Mouse (Mus musculus) forebrain, embryonic 11.5 days (tissue): Measurements from ENCODE around the gene Cd209g. TPM values are rescaled to one million over a fixed set of nuclear protein-coding genes. Genes with fewer than 3 reads are reported as not detected.
"Not testable (repeated sequence)": the region's sequence is repeated elsewhere in the genome, so short reads cannot be mapped to it uniquely, and the experiment has no call there.

Experiments used
- ATAC-seq: fragments of 200-750 bp; cut with Nextera tagmentation; replicated peaks from 2 replicates; pipeline ENCODE4 v1.8.0; 2017; ENCODE audit warnings: moderate TSS enrichment; ENCODE audit not compliant: low FRiP score
- DNase-seq: peaks from one replicate; pipeline ENCODE4 v3.0.0-alpha.2; 2017; ENCODE audit warnings: low spot score
- H3K27ac ChIP-seq: fragments of 300-500 bp; sonication (generic); 2 replicates; pipeline ENCODE4 v1.5.1; 2014; ENCODE audit warnings: low read depth, low read length
- H3K27me3 ChIP-seq: fragments of 300-500 bp; sonication (generic); 2 replicates; pipeline ENCODE4 v1.6.1; 2014; ENCODE audit warnings: mild to moderate bottlenecking, low read length, mixed read lengths; ENCODE audit not compliant: control insufficient read depth, insufficient read depth
- H3K36me3 ChIP-seq: fragments of 300-500 bp; sonication (generic); 2 replicates; pipeline ENCODE4 v1.6.1; 2014; ENCODE audit warnings: mild to moderate bottlenecking, low read length, moderate library complexity, mixed read lengths; ENCODE audit not compliant: control insufficient read depth, insufficient read depth
- H3K4me1 ChIP-seq: fragments of 300-500 bp; sonication (generic); replicated peaks from 2 replicates; pipeline ENCODE4 v1.6.1; 2014; ENCODE audit warnings: low read length, mixed read lengths; ENCODE audit not compliant: control insufficient read depth, insufficient read depth
- H3K4me2 ChIP-seq: fragments of 300-500 bp; sonication (generic); 2 replicates; pipeline ENCODE4 v1.6.1; 2014; ENCODE audit warnings: low read depth, mild to moderate bottlenecking, low read length, moderate library complexity, mixed read lengths; ENCODE audit not compliant: severe bottlenecking
- H3K4me3 ChIP-seq: fragments of 300-500 bp; sonication (generic); 2 replicates; pipeline ENCODE4 v1.5.1; 2014; ENCODE audit warnings: low read depth, low read length
- H3K9ac ChIP-seq: fragments of 300-500 bp; sonication (generic); 2 replicates; pipeline ENCODE4 v1.6.1; 2014; ENCODE audit warnings: low read length
- H3K9me3 ChIP-seq: fragments of 300-500 bp; sonication (generic); 2 replicates; pipeline ENCODE4 v1.6.1; 2016; ENCODE audit warnings: low read length, mixed read lengths; ENCODE audit not compliant: control insufficient read depth
- WGBS: fragments of 180-500 bp; shearing (Covaris S2); extraction: QIAGEN DNeasy Blood & Tissue Kit; methylation state at CpG from one replicate; pipeline ENCODE4 v1.1.7; 2014; 5-methylcytosine and 5-hydroxymethylcytosine counted together
- polyA plus RNA-seq: library from polyadenylated mRNA; unstranded; fragments of >200 nt; fragmentation: Nextera tagmentation; extraction: Ambion mirVana; gene quantifications from 2 replicates; pipeline ENCODE4 v1.2.1, GENCODE M21; 2014

Gene Cd209g
- not detected in 2 replicates for polyA plus RNA-seq

GRCm38 (mm10) chr8:4133798-4134197 lies at the start of gene Cd209g:
TSS of gene Cd209g (plus strand) at chr8:4134098.
- Histone ChIP-seq H3K27ac (no peak within 1 kb of the TSS), H3K27me3 (no peaks in the 10 kb centered on the region), H3K9me3 (no peaks in the 10 kb centered on the region), H3K4me1 (no peaks in the 10 kb centered on the region), H3K36me3 (no peaks in the 10 kb centered on the region), H3K4me2 (no peak within 1 kb of the TSS), H3K4me3 (no peak within 1 kb of the TSS), H3K9ac (no peak within 1 kb of the TSS)
- ATAC-seq (no peak), DNase-seq (no peak)
- WGBS, result 90% methylated on average over 10 of the region's 10 CpGs

- H3K9me3 ChIP-seq, H3K36me3 ChIP-seq, H3K4me3 ChIP-seq, H3K27ac ChIP-seq, H3K27me3 ChIP-seq, H3K9ac ChIP-seq, H3K4me2 ChIP-seq, DNase-seq, H3K4me1 ChIP-seq: not testable (repeated sequence)
- 45% methylated on average over 33 of the region's 33 CpGs for WGBS
- peak; percentile 71 for ATAC-seq
Measured at GRCm38 (mm10) chr8:4087180-4087722, 46.6 kb upstream of the Cd209g start.

- not testable (repeated sequence) for H3K9ac ChIP-seq, H3K4me3 ChIP-seq, H3K4me1 ChIP-seq, H3K27ac ChIP-seq, DNase-seq, H3K4me2 ChIP-seq, H3K9me3 ChIP-seq, H3K36me3 ChIP-seq, ATAC-seq, H3K27me3 ChIP-seq
- WGBS, result 89% methylated on average over 3 of the region's 3 CpGs
Measured at GRCm38 (mm10) chr8:4088514-4088913, 45.4 kb upstream of the Cd209g start.

GRCm38 (mm10) chr8:4105735-4106134 lies 28.2 kb upstream of the Cd209g start, which contains the start of gene Cd209f:
TSS of gene Cd209f (minus strand) at chr8:4105835.
- H3K36me3 ChIP-seq, H3K9me3 ChIP-seq, DNase-seq, H3K27me3 ChIP-seq, ATAC-seq, H3K4me2 ChIP-seq, H3K27ac ChIP-seq, H3K4me1 ChIP-seq, H3K4me3 ChIP-seq, H3K9ac ChIP-seq: not testable (repeated sequence)
- 64% methylated on average over 2 of the region's 2 CpGs for WGBS

GRCm38 (mm10) chr8:4139660-4140646 lies 6.1 kb downstream of the Cd209g start:
- Histone ChIP-seq H3K27me3 (no peaks in the 10 kb centered on the region), H3K4me1 (no peaks in the 10 kb centered on the region), H3K9me3 (no peaks in the 10 kb centered on the region), H3K9ac (no peak overlapping the region), H3K4me3 (no peak overlapping the region), H3K4me2 (no peak overlapping the region), H3K27ac (no peak overlapping the region), H3K36me3 (no peaks in the 10 kb centered on the region)
- DNase-seq (peak; percentile 85), ATAC-seq (peak; percentile 77)
- WGBS, result 12% methylated on average over 12 of the region's 12 CpGs

GRCm38 (mm10) chr8:4141721-4142120 lies 7.8 kb downstream of the Cd209g start:
- Histone ChIP-seq H3K4me1 (no peaks in the 10 kb centered on the region), H3K36me3 (no peaks in the 10 kb centered on the region), H3K27ac (no peak overlapping the region), H3K4me2 (no peak overlapping the region), H3K27me3 (no peaks in the 10 kb centered on the region), H3K9me3 (no peaks in the 10 kb centered on the region), H3K9ac (no peak overlapping the region), H3K4me3 (no peak overlapping the region)
- DNase-seq (no peak), ATAC-seq (no peak)
- 59% methylated on average over 3 of the region's 3 CpGs for WGBS

- Histone ChIP-seq H3K27me3 (no peaks in the 10 kb centered on the region), H3K4me1 (no peaks in the 10 kb centered on the region), H3K9ac (no peak overlapping the region), H3K27ac (no peak overlapping the region), H3K9me3 (no peaks in the 10 kb centered on the region; the same call in 1 of the 2 replicates), H3K36me3 (no peaks in the 10 kb centered on the region), H3K4me3 (no peak overlapping the region), H3K4me2 (no peak overlapping the region)
- WGBS, result 14% methylated on average over 1 of the region's 1 CpGs
- no peak for ATAC-seq
- no peak for DNase-seq
Measured at GRCm38 (mm10) chr8:4147272-4147671, 13.4 kb downstream of the Cd209g start.

GRCm38 (mm10) chr8:4154878-4155277 lies 21.0 kb downstream of the Cd209g start:
- Histone ChIP-seq H3K9ac (no peak overlapping the region), H3K4me1 (no peaks in the 10 kb centered on the region), H3K4me3 (no peak overlapping the region), H3K27ac (no peak overlapping the region), H3K36me3 (no peaks in the 10 kb centered on the region), H3K9me3 (no peaks in the 10 kb centered on the region; the same call in 1 of the 2 replicates), H3K4me2 (no peak overlapping the region), H3K27me3 (no peaks in the 10 kb centered on the region)
- ATAC-seq (no peak), DNase-seq (no peak)
